Mouse (Mus musculus): ENCODE data around the gene St8sia1. TPM values are rescaled to one million over a fixed set of nuclear protein-coding genes. Genes with fewer than 3 reads are reported as not detected.

The St8sia1 gene
- polyA plus RNA-seq, 1 experiment from 2014 or later: 3.6 TPM

GRCm38 (mm10) chr6:142812969-142813368, 151.3 kb downstream of the St8sia1 start:
- Histone ChIP-seq H3K4me2 (no peak overlapping the region), H3K9me3 (replicated peaks; ENCODE audit: control insufficient read depth, low read length) (no peaks in the 10 kb centered on the region), H3K27ac (ENCODE audit: low read depth, low read length) (no peak overlapping the region), H3K27me3 (ENCODE audit: control insufficient read depth, insufficient read depth, low read length) (no peaks in the 10 kb centered on the region), H3K36me3 (ENCODE audit: control insufficient read depth, insufficient read depth, low read length) (no peaks in the 10 kb centered on the region), H3K4me3 (ENCODE audit: low read depth, low read length) (no peak overlapping the region), H3K9ac (ENCODE audit: low read depth, low read length) (no peak overlapping the region), H3K4me1 (ENCODE audit: control insufficient read depth, insufficient read depth, low read length) (no peaks in the 10 kb centered on the region)
- no peak for ATAC-seq (replicated peaks; ENCODE audit: insufficient number of reproducible peaks, low FRiP score, low TSS enrichment)
- WGBS (ENCODE audit: insufficient replicate concordance): 69% methylated on average over 5 of the region's 5 CpGs

GRCm38 (mm10) chr6:142810239-142810638, 154.0 kb downstream of the St8sia1 start:
- ATAC-seq (replicated peaks; ENCODE audit: insufficient number of reproducible peaks, low FRiP score, low TSS enrichment): no peak
- Histone ChIP-seq H3K27me3 (ENCODE audit: control insufficient read depth, insufficient read depth, low read length) (no peaks in the 10 kb centered on the region), H3K4me3 (ENCODE audit: low read depth, low read length) (no peak overlapping the region), H3K27ac (ENCODE audit: low read depth, low read length) (no peak overlapping the region), H3K4me2 (no peak overlapping the region), H3K36me3 (ENCODE audit: control insufficient read depth, insufficient read depth, low read length) (no peaks in the 10 kb centered on the region), H3K9me3 (replicated peaks; ENCODE audit: control insufficient read depth, low read length) (no peaks in the 10 kb centered on the region), H3K4me1 (ENCODE audit: control insufficient read depth, insufficient read depth, low read length) (no peaks in the 10 kb centered on the region), H3K9ac (ENCODE audit: low read depth, low read length) (no peak overlapping the region)
- 59% methylated on average over 6 of the region's 6 CpGs for WGBS (ENCODE audit: insufficient replicate concordance)

- ATAC-seq (replicated peaks; ENCODE audit: insufficient number of reproducible peaks, low FRiP score, low TSS enrichment): no peak
- 24% methylated on average over 6 of the region's 6 CpGs for WGBS (ENCODE audit: insufficient replicate concordance)
- no peaks in the 10 kb centered on the region for H3K36me3 ChIP-seq (ENCODE audit: control insufficient read depth, insufficient read depth, low read length)
Observed at GRCm38 (mm10) chr6:142809373-142810098, 154.7 kb downstream of the St8sia1 start.

GRCm38 (mm10) chr6:142806326-142806725, 157.9 kb downstream of the St8sia1 start:
- no peak for ATAC-seq (replicated peaks; ENCODE audit: insufficient number of reproducible peaks, low FRiP score, low TSS enrichment)
- Histone ChIP-seq H3K27me3 (ENCODE audit: control insufficient read depth, insufficient read depth, low read length) (no peaks in the 10 kb centered on the region), H3K9me3 (replicated peaks; ENCODE audit: control insufficient read depth, low read length) (no peaks in the 10 kb centered on the region), H3K4me2 (no peak overlapping the region), H3K4me1 (ENCODE audit: control insufficient read depth, insufficient read depth, low read length) (no peaks in the 10 kb centered on the region), H3K36me3 (ENCODE audit: control insufficient read depth, insufficient read depth, low read length) (no peaks in the 10 kb centered on the region), H3K9ac (ENCODE audit: low read depth, low read length) (no peak overlapping the region), H3K4me3 (ENCODE audit: low read depth, low read length) (no peak overlapping the region), H3K27ac (ENCODE audit: low read depth, low read length) (no peak overlapping the region)
- WGBS (ENCODE audit: insufficient replicate concordance): 58% methylated on average over 4 of the region's 4 CpGs

More at GRCm38 (mm10) chr6:142809373-142810098, 154.7 kb downstream of the St8sia1 start:
- Histone ChIP-seq H3K4me2 (no peak overlapping the region), H3K9ac (ENCODE audit: low read depth, low read length) (no peak overlapping the region), H3K4me1 (ENCODE audit: control insufficient read depth, insufficient read depth, low read length) (no peaks in the 10 kb centered on the region), H3K9me3 (replicated peaks; ENCODE audit: control insufficient read depth, low read length) (no peaks in the 10 kb centered on the region), H3K27me3 (ENCODE audit: control insufficient read depth, insufficient read depth, low read length) (no peaks in the 10 kb centered on the region), H3K27ac (ENCODE audit: low read depth, low read length) (no peak overlapping the region), H3K4me3 (ENCODE audit: low read depth, low read length) (no peak overlapping the region)

- Histone ChIP-seq H3K9ac (ENCODE audit: low read depth, low read length) (no peak within 1 kb of the TSS), H3K4me3 (ENCODE audit: low read depth, low read length) (no peak within 1 kb of the TSS), H3K4me2 (no peak within 1 kb of the TSS), H3K27ac (ENCODE audit: low read depth, low read length) (no peak within 1 kb of the TSS), H3K9me3 (replicated peaks; ENCODE audit: control insufficient read depth, low read length) (no peaks in the 10 kb centered on the region), H3K36me3 (ENCODE audit: control insufficient read depth, insufficient read depth, low read length) (no peaks in the 10 kb centered on the region), H3K4me1 (ENCODE audit: control insufficient read depth, insufficient read depth, low read length) (no peaks in the 10 kb centered on the region), H3K27me3 (ENCODE audit: control insufficient read depth, insufficient read depth, low read length) (no peaks in the 10 kb centered on the region)
- no peak for ATAC-seq (replicated peaks; ENCODE audit: insufficient number of reproducible peaks, low FRiP score, low TSS enrichment)
Observed at GRCm38 (mm10) chr6:142804402-142804801, 159.8 kb downstream of the St8sia1 start, which contains the start of gene Sult6b2. Gene Sult6b2 (minus strand): TSS chr6:142804502.

GRCm38 (mm10) chr6:142802617-142803525, 161.4 kb downstream of the St8sia1 start:
- no peaks in the 10 kb centered on the region for H3K36me3 ChIP-seq (ENCODE audit: control insufficient read depth, insufficient read depth, low read length)
- no peaks in the 10 kb centered on the region for H3K4me1 ChIP-seq (ENCODE audit: control insufficient read depth, insufficient read depth, low read length)
- no peak overlapping the region for H3K4me3 ChIP-seq (ENCODE audit: low read depth, low read length)
- H3K4me2 ChIP-seq: no peak overlapping the region
- WGBS (ENCODE audit: insufficient replicate concordance): 58% methylated on average over 11 of the region's 11 CpGs
- no peaks in the 10 kb centered on the region for H3K9me3 ChIP-seq (replicated peaks; ENCODE audit: control insufficient read depth, low read length)
- H3K27ac ChIP-seq (ENCODE audit: low read depth, low read length): no peak overlapping the region
- H3K9ac ChIP-seq (ENCODE audit: low read depth, low read length): no peak overlapping the region
- ATAC-seq (replicated peaks; ENCODE audit: insufficient number of reproducible peaks, low FRiP score, low TSS enrichment): no peak
- H3K27me3 ChIP-seq (ENCODE audit: control insufficient read depth, insufficient read depth, low read length): no peaks in the 10 kb centered on the region

- no peak overlapping the region for H3K4me3 ChIP-seq (ENCODE audit: low read depth, low read length)
- WGBS (ENCODE audit: insufficient replicate concordance): 77% methylated on average over 5 of the region's 5 CpGs
Observed at GRCm38 (mm10) chr6:142801687-142802086, 162.6 kb downstream of the St8sia1 start.

GRCm38 (mm10) chr6:142799704-142800374, 164.4 kb downstream of the St8sia1 start:
- Histone ChIP-seq H3K27me3 (ENCODE audit: control insufficient read depth, insufficient read depth, low read length) (no peaks in the 10 kb centered on the region), H3K9ac (ENCODE audit: low read depth, low read length) (no peak overlapping the region), H3K36me3 (ENCODE audit: control insufficient read depth, insufficient read depth, low read length) (no peaks in the 10 kb centered on the region), H3K4me3 (ENCODE audit: low read depth, low read length) (no peak overlapping the region), H3K27ac (ENCODE audit: low read depth, low read length) (no peak overlapping the region), H3K9me3 (replicated peaks; ENCODE audit: control insufficient read depth, low read length) (no peaks in the 10 kb centered on the region), H3K4me2 (no peak overlapping the region), H3K4me1 (ENCODE audit: control insufficient read depth, insufficient read depth, low read length) (no peaks in the 10 kb centered on the region)
- ATAC-seq (replicated peaks; ENCODE audit: insufficient number of reproducible peaks, low FRiP score, low TSS enrichment): no peak
- 73% methylated on average over 7 of the region's 7 CpGs for WGBS (ENCODE audit: insufficient replicate concordance)

More at GRCm38 (mm10) chr6:142801687-142802086, 162.6 kb downstream of the St8sia1 start:
- Histone ChIP-seq H3K9me3 (replicated peaks; ENCODE audit: control insufficient read depth, low read length) (no peaks in the 10 kb centered on the region), H3K4me1 (ENCODE audit: control insufficient read depth, insufficient read depth, low read length) (no peaks in the 10 kb centered on the region), H3K9ac (ENCODE audit: low read depth, low read length) (no peak overlapping the region), H3K4me2 (no peak overlapping the region), H3K36me3 (ENCODE audit: control insufficient read depth, insufficient read depth, low read length) (no peaks in the 10 kb centered on the region), H3K27me3 (ENCODE audit: control insufficient read depth, insufficient read depth, low read length) (no peaks in the 10 kb centered on the region), H3K27ac (ENCODE audit: low read depth, low read length) (no peak overlapping the region)
- no peak for ATAC-seq (replicated peaks; ENCODE audit: insufficient number of reproducible peaks, low FRiP score, low TSS enrichment)
